Mouse (Mus musculus): ENCODE data around the gene Homer1.

The Homer1 gene

GRCm38 (mm10) chr13:93406855-93407254, 107.4 kb downstream of the Homer1 start:
- no peak for DNase-seq

GRCm38 (mm10) chr13:93410343-93410742, 110.9 kb downstream of the Homer1 start:
- DNase-seq = no peak

- no peak for DNase-seq
Observed at GRCm38 (mm10) chr13:93415055-93415454, 115.6 kb downstream of the Homer1 start.

- no peak for DNase-seq
Observed at GRCm38 (mm10) chr13:93418292-93418691, 118.9 kb downstream of the Homer1 start.

GRCm38 (mm10) chr13:93419779-93420178, 120.3 kb downstream of the Homer1 start:
- DNase-seq = no peak

- no peak for DNase-seq
Observed at GRCm38 (mm10) chr13:93423224-93423623, 123.8 kb downstream of the Homer1 start.

GRCm38 (mm10) chr13:93427920-93428876, 128.8 kb downstream of the Homer1 start:
- DNase-seq = no peak

- DNase-seq = no peak
Observed at GRCm38 (mm10) chr13:93429205-93429604, 129.8 kb downstream of the Homer1 start.

GRCm38 (mm10) chr13:93440167-93440566, 140.7 kb downstream of the Homer1 start:
- DNase-seq = no peak

GRCm38 (mm10) chr13:93453275-93453674, 153.8 kb downstream of the Homer1 start:
- DNase-seq = peak; percentile 67 to 71
